In the genomic region with DNA sequence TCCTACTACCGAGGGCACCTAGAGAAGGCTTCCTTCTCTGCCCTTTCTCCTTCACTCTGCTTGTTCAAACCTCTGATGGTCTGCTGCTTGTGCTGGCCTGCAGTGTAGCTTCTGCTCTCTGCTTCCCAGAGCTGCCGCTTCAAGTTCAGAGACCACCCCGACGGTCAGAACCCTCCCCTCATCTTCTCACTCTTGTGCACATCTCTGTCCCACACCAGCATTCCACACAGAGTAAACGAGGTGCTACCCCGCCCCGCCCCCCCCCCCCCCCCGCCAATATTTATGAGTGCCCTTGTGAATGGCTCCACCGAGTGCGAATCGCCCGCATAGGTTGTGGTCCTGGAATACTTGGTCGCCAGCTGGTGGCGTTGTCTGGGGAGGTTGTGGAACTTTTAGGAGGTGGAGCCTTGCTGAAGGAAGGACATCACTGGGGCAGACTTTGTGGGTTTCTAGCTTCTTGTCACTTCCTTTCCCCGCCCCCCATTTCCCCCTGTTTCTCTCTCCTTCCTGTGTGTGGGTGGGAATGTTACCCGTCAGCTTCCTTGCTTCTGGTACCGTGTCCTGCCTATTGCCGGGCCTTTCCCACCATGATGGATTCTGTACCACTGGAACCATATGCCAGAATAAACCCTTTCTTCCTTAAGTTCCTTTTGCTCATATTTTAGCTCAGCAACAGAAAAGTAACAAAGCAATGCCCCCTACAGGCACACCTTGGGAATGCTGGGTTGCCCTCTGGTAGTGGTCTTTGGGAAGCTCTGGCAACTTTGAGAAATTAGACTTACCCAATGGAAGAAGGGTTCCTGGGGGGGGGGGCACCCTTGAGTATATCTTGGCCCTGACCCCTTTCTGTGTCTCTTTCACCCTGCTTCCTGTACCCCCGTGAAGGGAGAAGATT, we compare ENCODE assay signal across 8 mouse cellular contexts. TPM values are rescaled to one million over a fixed set of nuclear protein-coding genes. Genes with fewer than 3 reads are reported as not detected.
DNase-seq lines count a peak whose midpoint lies in the region; ATAC-seq and TF ChIP-seq lines count a peak whose summit lies in the region.

No protein-coding gene starts in this region.

- intact Hi-C loops in left cerebral cortex, postnatal 14 days (cut with DNase I), result no loop called here

- WGBS in midbrain, postnatal 0 days, result 54% methylated on average over 17 of the region's 19 CpGs
- 45% methylated on average over 15 of the region's 19 CpGs for WGBS in midbrain, embryonic 13.5 days
- WGBS in kidney, adult 2 months, result 28% methylated on average over 19 of the region's 19 CpGs
- WGBS in lung, embryonic 15.5 days, result 30% methylated on average over 15 of the region's 19 CpGs
- 36% methylated on average over 16 of the region's 19 CpGs for WGBS in stomach, postnatal 0 days

- H3K9ac ChIP-seq in midbrain, postnatal 0 days (replicated peaks; ENCODE audit: low read length, poor library complexity, severe bottlenecking), result no peak overlapping the region
- no peak overlapping the region for H3K9ac ChIP-seq in midbrain, embryonic 13.5 days (replicated peaks)
- no peak overlapping the region for H3K9ac ChIP-seq in lung, embryonic 15.5 days
- H3K9ac ChIP-seq in stomach, postnatal 0 days (ENCODE audit: low read length), result no peak overlapping the region

- no peak for TF ChIP-seq EP300 in stomach, postnatal 0 days (optimal IDR thresholded peaks at IDR 0.05)

- peak; percentile 42 for TF ChIP-seq CTCF in midbrain, postnatal 0 days (IDR thresholded peaks at IDR 0.05)
- peak; percentile 49; the same call in 1 of the 2 replicates for TF ChIP-seq CTCF in brain, embryonic 14.5 days (IDR thresholded peaks at IDR 0.05; ENCODE audit: borderline replicate concordance, extremely low read depth, insufficient read depth, insufficient read length)
- peak; percentile 54 for TF ChIP-seq CTCF in kidney, adult 2 months (conservative IDR thresholded peaks at IDR 0.05; ENCODE audit: insufficient read depth, insufficient read length, low read depth, low read length)
- peak; percentile 65 for TF ChIP-seq CTCF in stomach, postnatal 0 days (IDR thresholded peaks at IDR 0.05; ENCODE audit: low read depth)

- no peaks in the 10 kb centered on the region for H3K27me3 ChIP-seq in midbrain, postnatal 0 days (ENCODE audit: insufficient read depth, low read length)
- H3K27me3 ChIP-seq in midbrain, embryonic 13.5 days, result no peaks in the 10 kb centered on the region
- H3K27me3 ChIP-seq in kidney, adult 2 months (replicated peaks; ENCODE audit: control insufficient read depth, insufficient read depth, low read length), result no peaks in the 10 kb centered on the region
- H3K27me3 ChIP-seq in lung, embryonic 15.5 days, result no peaks in the 10 kb centered on the region
- H3K27me3 ChIP-seq in stomach, postnatal 0 days (ENCODE audit: control insufficient read depth, insufficient read depth, low read length), result no peaks in the 10 kb centered on the region

- ATAC-seq in midbrain, postnatal 0 days (ENCODE audit: low FRiP score), result no peak
- ATAC-seq in midbrain, embryonic 13.5 days, result no peak
- ATAC-seq in lung, embryonic 15.5 days (ENCODE audit: borderline replicate concordance, extremely low read depth, low FRiP score, low TSS enrichment), result no peak
- ATAC-seq in stomach, postnatal 0 days (ENCODE audit: low FRiP score, low TSS enrichment), result 0 out of 2 replicates have a peak, but pooled peaks have one; percentile 10

- H3K27ac ChIP-seq in midbrain, postnatal 0 days (ENCODE audit: low read depth, low read length), result no peak overlapping the region
- H3K27ac ChIP-seq in midbrain, embryonic 13.5 days, result no peak overlapping the region
- H3K27ac ChIP-seq in kidney, adult 2 months (ENCODE audit: insufficient read depth, low read depth, low read length), result peak overlapping the region; percentile 79
- H3K27ac ChIP-seq in lung, embryonic 15.5 days, result peak overlapping the region; percentile 44; the same call in 1 of the 2 replicates
- H3K27ac ChIP-seq in stomach, postnatal 0 days (replicated peaks), result peak overlapping the region; percentile 72; the same call in 1 of the 2 replicates

- no peak for TF ChIP-seq POLR2A in brain, embryonic 14.5 days (IDR thresholded peaks at IDR 0.05; ENCODE audit: borderline replicate concordance, extremely low read depth, insufficient read depth, insufficient read length, poor library complexity, severe bottlenecking)
- no peak for TF ChIP-seq POLR2A in kidney, adult 2 months (IDR thresholded peaks at IDR 0.05; ENCODE audit: low read depth, low read length)

- H3K9me3 ChIP-seq in midbrain, postnatal 0 days (ENCODE audit: low read length), result no peaks in the 10 kb centered on the region
- H3K9me3 ChIP-seq in midbrain, embryonic 13.5 days, result no peaks in the 10 kb centered on the region
- H3K9me3 ChIP-seq in lung, embryonic 15.5 days, result no peaks in the 10 kb centered on the region
- H3K9me3 ChIP-seq in stomach, postnatal 0 days (ENCODE audit: control insufficient read depth, low read length), result no peaks in the 10 kb centered on the region

- no peak for DNase-seq in midbrain, postnatal 0 days (ENCODE audit: low spot score)
- DNase-seq in brain, embryonic 14.5 days (ENCODE audit: low read depth), result peak; percentile 15
- DNase-seq in kidney, adult 2 months, result peak; percentile 59
- DNase-seq in stomach, postnatal 0 days (ENCODE audit: low spot score), result no peak
- no peak for DNase-seq in left cerebral cortex, postnatal 14 days (ENCODE audit: low spot score in 2 of 2)
- no peak for DNase-seq in MN1 (ENCODE audit: low spot score)

- 0 out of 2 replicates have a peak, but pooled peaks cover 4% of the 10 kb centered on the region for H3K4me1 ChIP-seq in midbrain, postnatal 0 days (ENCODE audit: insufficient read depth, low read length)
- H3K4me1 ChIP-seq in midbrain, embryonic 13.5 days (replicated peaks), result peaks cover 8% of the 10 kb centered on the region
- H3K4me1 ChIP-seq in kidney, adult 2 months (ENCODE audit: control insufficient read depth, insufficient read depth, low read length), result peaks cover 11% of the 10 kb centered on the region; the same call in 1 of the 2 replicates
- H3K4me1 ChIP-seq in lung, embryonic 15.5 days, result peaks cover 13% of the 10 kb centered on the region
- 0 out of 2 replicates have a peak, but pooled peaks cover 2% of the 10 kb centered on the region for H3K4me1 ChIP-seq in stomach, postnatal 0 days (replicated peaks; ENCODE audit: control insufficient read depth, insufficient read depth)

- no peak overlapping the region for H3K4me2 ChIP-seq in midbrain, postnatal 0 days (ENCODE audit: low read depth, low read length, poor library complexity, severe bottlenecking)
- no peak overlapping the region for H3K4me2 ChIP-seq in midbrain, embryonic 13.5 days (replicated peaks)
- no peak overlapping the region for H3K4me2 ChIP-seq in lung, embryonic 15.5 days
- H3K4me2 ChIP-seq in stomach, postnatal 0 days (replicated peaks; ENCODE audit: low read depth), result no peak overlapping the region

- H3K36me3 ChIP-seq in midbrain, postnatal 0 days (ENCODE audit: insufficient read depth, low read length), result no peaks in the 10 kb centered on the region
- no peaks in the 10 kb centered on the region for H3K36me3 ChIP-seq in midbrain, embryonic 13.5 days
- H3K36me3 ChIP-seq in kidney, adult 2 months (ENCODE audit: control insufficient read depth, insufficient read depth, low read length), result no peaks in the 10 kb centered on the region
- no peaks in the 10 kb centered on the region for H3K36me3 ChIP-seq in lung, embryonic 15.5 days
- H3K36me3 ChIP-seq in stomach, postnatal 0 days (ENCODE audit: control insufficient read depth, insufficient read depth, low read length), result no peaks in the 10 kb centered on the region

- no peak overlapping the region for H3K4me3 ChIP-seq in midbrain, postnatal 0 days (ENCODE audit: low read depth, low read length)
- H3K4me3 ChIP-seq in midbrain, embryonic 13.5 days (replicated peaks), result no peak overlapping the region
- no peak overlapping the region for H3K4me3 ChIP-seq in kidney, adult 2 months (ENCODE audit: insufficient read depth, low read depth, low read length)
- no peak overlapping the region for H3K4me3 ChIP-seq in lung, embryonic 15.5 days
- H3K4me3 ChIP-seq in stomach, postnatal 0 days (ENCODE audit: low read depth, low read length), result no peak overlapping the region

RNA-seq across cellular contexts. Expression of a gene that starts 0.6 kb away (rescaled TPM):
- 253 and 270 TPM in 2 replicates for total RNA-seq in midbrain, postnatal 0 days (2014; rRNA removed)
- 160 and 177 TPM in 2 replicates for polyA plus RNA-seq in midbrain, postnatal 0 days (2015; fragmentation: Nextera tagmentation; extraction: Ambion mirVana)
- polyA plus RNA-seq in midbrain, embryonic 13.5 days (2015; fragmentation: Nextera tagmentation; extraction: Ambion mirVana), result 213 and 241 TPM in 2 replicates
- 404 and 573 TPM in 2 replicates for polyA plus RNA-seq in brain, embryonic 14.5 days (2012; rRNA removed)
- polyA plus RNA-seq in kidney, adult 2 months (2012; rRNA removed), result 53.8 and 57.1 TPM in 2 replicates
- 63.0 and 65.5 TPM in 2 replicates for polyA plus RNA-seq in lung, embryonic 15.5 days (2015; fragmentation: Nextera tagmentation; extraction: Ambion mirVana)
- 14.4 and 17.4 TPM in 2 replicates for polyA plus RNA-seq in stomach, postnatal 0 days (2015; fragmentation: Nextera tagmentation; extraction: Ambion mirVana)
- total RNA-seq in left cerebral cortex, postnatal 14 days (2021), result 100 to 1,000 TPM; 111 to 121 TPM

RNA-seq across cellular contexts. Expression of a gene that starts 29.5 kb away (rescaled TPM):
- 45.0 and 57.5 TPM in 2 replicates for total RNA-seq in midbrain, postnatal 0 days (2014; rRNA removed)
- polyA plus RNA-seq in midbrain, postnatal 0 days (2015; fragmentation: Nextera tagmentation; extraction: Ambion mirVana), result 32.3 and 35.8 TPM in 2 replicates
- polyA plus RNA-seq in midbrain, embryonic 13.5 days (2015; fragmentation: Nextera tagmentation; extraction: Ambion mirVana), result 1.2 and 2.7 TPM in 2 replicates
- polyA plus RNA-seq in brain, embryonic 14.5 days (2012; rRNA removed), result 11.2 and 12.9 TPM in 2 replicates
- 25.1 and 27.9 TPM in 2 replicates for polyA plus RNA-seq in kidney, adult 2 months (2012; rRNA removed)
- polyA plus RNA-seq in lung, embryonic 15.5 days (2015; fragmentation: Nextera tagmentation; extraction: Ambion mirVana), result 1.5 and 1.8 TPM in 2 replicates
- polyA plus RNA-seq in stomach, postnatal 0 days (2015; fragmentation: Nextera tagmentation; extraction: Ambion mirVana), result 2.3 and 2.5 TPM in 2 replicates
- total RNA-seq in left cerebral cortex, postnatal 14 days (2021), result 100 to 1,000 TPM; 359 to 374 TPM

RNA-seq across cellular contexts. Expression of a gene that starts 41.2 kb away (rescaled TPM):
- total RNA-seq in midbrain, postnatal 0 days (2014; rRNA removed), result 0.49 and 2.6 TPM in 2 replicates
- polyA plus RNA-seq in midbrain, postnatal 0 days (2015; fragmentation: Nextera tagmentation; extraction: Ambion mirVana), result 0.62 TPM in 1 of 2 replicates, not detected in the other
- 0.18 and 0.59 TPM in 2 replicates for polyA plus RNA-seq in midbrain, embryonic 13.5 days (2015; fragmentation: Nextera tagmentation; extraction: Ambion mirVana)
- polyA plus RNA-seq in brain, embryonic 14.5 days (2012; rRNA removed), result 0.62 and 1.00 TPM in 2 replicates
- 626 and 739 TPM in 2 replicates for polyA plus RNA-seq in kidney, adult 2 months (2012; rRNA removed)
- 14.6 and 16.7 TPM in 2 replicates for polyA plus RNA-seq in lung, embryonic 15.5 days (2015; fragmentation: Nextera tagmentation; extraction: Ambion mirVana)
- 17.9 and 21.7 TPM in 2 replicates for polyA plus RNA-seq in stomach, postnatal 0 days (2015; fragmentation: Nextera tagmentation; extraction: Ambion mirVana)
- total RNA-seq in left cerebral cortex, postnatal 14 days (2021), result 1 to 10 TPM; 2.0 to 3.3 TPM

Comparison
In these comparisons a context has a peak if more than half of its experiments do, and no peak if none do; other contexts are left out.
1. DNase-seq: peak in brain, embryonic 14.5 days (single experiment) and kidney, adult 2 months (single experiment); none in midbrain, postnatal 0 days (single experiment), stomach, postnatal 0 days (single experiment), left cerebral cortex, postnatal 14 days (0 of 2) and MN1 (single experiment).
2. H3K27ac ChIP-seq: peak in kidney, adult 2 months (single experiment), lung, embryonic 15.5 days (single experiment) and stomach, postnatal 0 days (single experiment); none in midbrain, postnatal 0 days (single experiment) and midbrain, embryonic 13.5 days (single experiment).
3. RNA of a gene that starts 41.2 kb away (polyA plus RNA-seq): 626 to 739 TPM in kidney, adult 2 months; 17.9 to 21.7 TPM in stomach, postnatal 0 days, 14.6 to 16.7 TPM in lung, embryonic 15.5 days, 0.62 to 1.00 TPM in brain, embryonic 14.5 days, 0.62 TPM in midbrain, postnatal 0 days and 0.18 to 0.59 TPM in midbrain, embryonic 13.5 days; every median in the first group is over 10 times any median in the second.
4. Peak in every context shown above with its lines, with median percentiles within 50 percentile points of each other: CTCF ChIP-seq.